9 mouse cellular contexts compared by ENCODE assay signal in the genomic region with DNA sequence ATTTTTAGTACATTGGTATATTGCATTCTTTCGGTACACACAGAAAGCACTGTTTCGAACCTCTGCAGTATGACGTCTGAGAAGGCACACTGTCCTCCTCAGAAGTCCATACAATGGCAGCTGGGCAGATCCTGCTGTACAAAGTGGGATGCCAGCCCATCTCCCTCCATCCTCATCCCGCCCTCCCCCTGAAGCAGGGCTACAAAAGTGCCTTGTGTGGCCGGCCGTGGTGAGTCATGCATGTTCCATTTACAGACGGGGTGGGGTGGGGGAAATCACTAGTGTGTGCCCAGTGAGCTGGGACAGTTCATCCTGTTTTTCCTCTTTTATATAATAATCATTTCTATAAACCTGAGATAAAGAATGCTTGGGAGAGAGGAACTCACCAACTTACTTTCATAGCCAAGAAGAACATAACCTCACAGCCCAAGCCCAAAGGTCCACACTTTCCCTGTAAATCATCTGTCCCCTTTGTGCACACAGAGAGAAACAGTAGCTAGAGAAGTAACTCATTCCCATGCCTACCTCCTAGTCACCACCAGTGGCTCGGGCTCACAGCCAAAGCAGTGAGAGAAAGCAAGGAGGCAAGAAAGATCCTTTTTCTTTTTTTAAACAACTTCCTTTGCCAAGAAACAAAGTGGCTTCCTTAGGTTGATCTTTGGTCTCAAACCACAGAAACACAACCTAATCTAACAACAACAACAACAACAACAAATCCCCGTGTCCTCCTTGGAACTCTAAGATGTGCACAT. TPM values are rescaled to one million over a fixed set of nuclear protein-coding genes. Genes with fewer than 3 reads are reported as not detected.
A peak's percentile ranks its signal among the peaks of the same experiment; 100 is the strongest.
DNase-seq lines count a peak whose midpoint lies in the region; ATAC-seq and TF ChIP-seq lines count a peak whose summit lies in the region.
"Had no signal": no experiment of that assay in that cellular context is flagged by ENCODE, and none has a peak within 500 bp of the region (broad histone marks: within the 10 kb centered on the region; RNA-seq: fewer than 3 reads in every experiment).

No protein-coding gene starts in this region.

- H3K4me1 ChIP-seq in limb, embryonic 14.5 days (ENCODE audit: control insufficient read depth, insufficient read depth, low read length), result peaks cover 4% of the 10 kb centered on the region; the same call in 1 of the 2 replicates
- no peaks in the 10 kb centered on the region for H3K4me1 ChIP-seq in limb, embryonic 10.5 days
- 0 out of 2 replicates have a peak, but pooled peaks cover 4% of the 10 kb centered on the region for H3K4me1 ChIP-seq in heart, embryonic 15.5 days (replicated peaks)

- H3K36me3 ChIP-seq in limb, embryonic 14.5 days (ENCODE audit: control insufficient read depth, insufficient read depth, low read length), result no peaks in the 10 kb centered on the region
- 0 out of 2 replicates have a peak, but pooled peaks cover 2% of the 10 kb centered on the region for H3K36me3 ChIP-seq in limb, embryonic 10.5 days
- H3K36me3 ChIP-seq in heart, embryonic 15.5 days, result no peaks in the 10 kb centered on the region

- no peak overlapping the region for H3K4me2 ChIP-seq in limb, embryonic 14.5 days (replicated peaks; ENCODE audit: low read depth, low read length, severe bottlenecking)
- H3K4me2 ChIP-seq in heart, embryonic 15.5 days, result no peak overlapping the region

- no peak for ATAC-seq in limb, embryonic 14.5 days (ENCODE audit: low FRiP score, low read depth)
- ATAC-seq in heart, embryonic 15.5 days (replicated peaks; ENCODE audit: insufficient number of reproducible peaks, insufficient read depth, low FRiP score, low read depth), result peak; percentile 63; the same call in 1 of the 2 replicates

- H3K27ac ChIP-seq in limb, embryonic 14.5 days (replicated peaks; ENCODE audit: low read depth, low read length), result 0 out of 2 replicates have a peak overlapping the region, but pooled peaks have one; percentile 26
- no peak overlapping the region for H3K27ac ChIP-seq in limb, embryonic 10.5 days
- H3K27ac ChIP-seq in heart, embryonic 15.5 days, result peak overlapping the region; percentile 10; the same call in 1 of the 2 replicates
- H3K27ac ChIP-seq: liver, embryonic 14.5 days had no signal

- no peak overlapping the region for H3K4me3 ChIP-seq in limb, embryonic 14.5 days (replicated peaks; ENCODE audit: low read length)
- no peak overlapping the region for H3K4me3 ChIP-seq in limb, embryonic 10.5 days
- no peak overlapping the region for H3K4me3 ChIP-seq in heart, embryonic 15.5 days

- no peak for TF ChIP-seq POLR2A in limb, embryonic 14.5 days (IDR thresholded peaks at IDR 0.05; ENCODE audit: borderline replicate concordance, extremely low read depth, insufficient read depth, insufficient read length)

- no peaks in the 10 kb centered on the region for H3K27me3 ChIP-seq in limb, embryonic 14.5 days (ENCODE audit: control insufficient read depth, insufficient read depth, low read length)
- H3K27me3 ChIP-seq in limb, embryonic 10.5 days (ENCODE audit: low read depth, poor library complexity, severe bottlenecking), result no peaks in the 10 kb centered on the region
- H3K27me3 ChIP-seq in heart, embryonic 15.5 days, result no peaks in the 10 kb centered on the region

- peak; percentile 29 to 63 for DNase-seq in adrenal gland, adult (ENCODE audit: inconsistent age in 2 of 2, low spot score in 1 of 2)
- no peak for DNase-seq in adrenal gland, adult 8-10 months
- DNase-seq in limb, embryonic 14.5 days (ENCODE audit: low spot score), result no peak
- no peak for DNase-seq in limb, embryonic 10.5 days (ENCODE audit: low spot score)
- DNase-seq in large intestine, adult 2 months (ENCODE audit: low read depth, low spot score), result peak; percentile 35
- peak; percentile 68 for DNase-seq in right cerebral cortex, adult 18-20 months
- DNase-seq in ovary, adult 18-20 months (ENCODE audit: low spot score), result no peak

- H3K9ac ChIP-seq in limb, embryonic 14.5 days (ENCODE audit: low read depth, low read length, severe bottlenecking), result no peak overlapping the region
- no peak overlapping the region for H3K9ac ChIP-seq in heart, embryonic 15.5 days
- H3K9ac ChIP-seq: liver, embryonic 14.5 days had no signal

- H3K9me3 ChIP-seq in limb, embryonic 14.5 days (ENCODE audit: control insufficient read depth, low read length), result no peaks in the 10 kb centered on the region
- no peaks in the 10 kb centered on the region for H3K9me3 ChIP-seq in limb, embryonic 10.5 days (replicated peaks)
- H3K9me3 ChIP-seq in heart, embryonic 15.5 days (replicated peaks), result no peaks in the 10 kb centered on the region

- 84% methylated on average over 9 of the region's 9 CpGs for WGBS in limb, embryonic 14.5 days
- 91% methylated on average over 9 of the region's 9 CpGs for WGBS in limb, embryonic 10.5 days
- WGBS in heart, embryonic 15.5 days, result 64% methylated on average over 9 of the region's 9 CpGs
- 20% methylated on average over 9 of the region's 9 CpGs for WGBS in large intestine, adult 2 months

RNA-seq across cellular contexts. Expression of a gene that starts 8.4 kb away (rescaled TPM):
- 10 to 100 TPM in 3 of 4 experiments, 1 to 10 TPM in 1; 9.1 to 13.0 (median 10.3) TPM for total RNA-seq in adrenal gland, adult 8-10 months (2022)
- polyA plus RNA-seq in limb, embryonic 14.5 days (2012; rRNA removed), result 7.5 and 8.8 TPM in 2 replicates
- 4.1 and 6.2 TPM in 2 replicates for polyA plus RNA-seq in limb, embryonic 14.5 days (2014; fragmentation: Nextera tagmentation; extraction: Ambion mirVana)
- polyA plus RNA-seq in limb, embryonic 10.5 days (2016; fragmentation: Nextera tagmentation; extraction: Ambion mirVana), result 5.2 and 5.7 TPM in 2 replicates
- polyA plus RNA-seq in heart, embryonic 15.5 days (2015; fragmentation: Nextera tagmentation; extraction: Ambion mirVana), result 2.9 and 3.6 TPM in 2 replicates
- polyA plus RNA-seq in large intestine, adult 2 months (2012; rRNA removed), result 1.1 and 2.2 TPM in 2 replicates

RNA-seq across cellular contexts. Expression of a gene that starts 31.9 kb away (rescaled TPM):
- total RNA-seq in adrenal gland, adult 8-10 months (2022), result 10 to 100 TPM; 53.6 to 59.3 (median 57.8) TPM
- polyA plus RNA-seq in limb, embryonic 14.5 days (2012; rRNA removed), result 77.7 and 117 TPM in 2 replicates
- 149 and 160 TPM in 2 replicates for polyA plus RNA-seq in limb, embryonic 14.5 days (2014; fragmentation: Nextera tagmentation; extraction: Ambion mirVana)
- polyA plus RNA-seq in limb, embryonic 10.5 days (2016; fragmentation: Nextera tagmentation; extraction: Ambion mirVana), result 245 and 281 TPM in 2 replicates
- 91.9 and 99.3 TPM in 2 replicates for polyA plus RNA-seq in heart, embryonic 15.5 days (2015; fragmentation: Nextera tagmentation; extraction: Ambion mirVana)
- polyA plus RNA-seq in large intestine, adult 2 months (2012; rRNA removed), result 7.2 and 7.4 TPM in 2 replicates

Comparison
In these comparisons a context has a peak if more than half of its experiments do, and no peak if none do; other contexts are left out.
1. DNase-seq: peak in adrenal gland, adult (2 of 2), large intestine, adult 2 months (single experiment) and right cerebral cortex, adult 18-20 months (single experiment); none in adrenal gland, adult 8-10 months (single experiment), limb, embryonic 14.5 days (single experiment), limb, embryonic 10.5 days (single experiment) and ovary, adult 18-20 months (single experiment).